Mouse (Mus musculus): ENCODE measurements around the gene Dhx58. TPM values are rescaled to one million over a fixed set of nuclear protein-coding genes. Genes with fewer than 3 reads are reported as not detected.

The Dhx58 gene
- polyA plus RNA-seq, 1 experiment from 2014 or later: 1.8 TPM

GRCm38 (mm10) chr11:100730477-100731205 is 26.6 kb upstream of the Dhx58 start:
- ATAC-seq (replicated peaks; ENCODE audit: insufficient number of reproducible peaks, low FRiP score, low TSS enrichment, low read depth) (no peak), DNase-seq (ENCODE audit: low spot score) (no peak)
- no peak overlapping the region for H3K4me3 ChIP-seq (ENCODE audit: low read depth, low read length)
- no peak overlapping the region for H3K4me2 ChIP-seq (ENCODE audit: low read depth, low read length)
- H3K4me1 ChIP-seq (ENCODE audit: control insufficient read depth, insufficient read depth, low read length): no peaks in the 10 kb centered on the region
- H3K27me3 ChIP-seq (ENCODE audit: control insufficient read depth, insufficient read depth, low read length): no peaks in the 10 kb centered on the region
- no peak overlapping the region for H3K9ac ChIP-seq (replicated peaks; ENCODE audit: low read length)
- no peaks in the 10 kb centered on the region for H3K36me3 ChIP-seq (replicated peaks; ENCODE audit: control insufficient read depth, insufficient read depth, low read depth, low read length)
- WGBS: 88% methylated on average over 6 of the region's 6 CpGs
- H3K27ac ChIP-seq (replicated peaks; ENCODE audit: low read depth, low read length): no peak overlapping the region
- no peaks in the 10 kb centered on the region for H3K9me3 ChIP-seq (replicated peaks; ENCODE audit: control insufficient read depth, low read length)

DNA sequence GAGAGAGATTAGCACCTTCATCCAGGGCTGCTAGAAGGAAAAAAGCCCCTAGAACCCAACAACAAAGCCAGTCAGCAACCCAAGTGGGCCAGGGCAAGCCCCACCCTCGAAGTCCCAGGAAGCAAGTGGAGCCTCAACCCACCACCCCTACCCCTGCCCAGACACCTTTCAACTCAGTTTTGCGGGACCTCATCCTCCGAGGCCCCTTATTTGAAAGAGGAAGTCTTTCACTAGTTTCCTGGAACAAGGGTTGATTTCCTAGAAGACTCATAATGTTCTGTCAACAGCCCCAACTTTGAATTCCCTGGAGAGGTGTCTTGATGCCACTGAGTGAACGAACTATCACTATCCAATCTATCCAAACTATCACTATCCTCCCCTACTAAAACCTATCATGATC is 25.9 kb upstream of the Dhx58 start:
- DNase-seq (ENCODE audit: low spot score) (no peak), ATAC-seq (replicated peaks; ENCODE audit: insufficient number of reproducible peaks, low FRiP score, low TSS enrichment, low read depth) (no peak)
- Histone ChIP-seq H3K4me2 (ENCODE audit: low read depth, low read length) (no peak overlapping the region), H3K27me3 (ENCODE audit: control insufficient read depth, insufficient read depth, low read length) (no peaks in the 10 kb centered on the region), H3K9me3 (replicated peaks; ENCODE audit: control insufficient read depth, low read length) (no peaks in the 10 kb centered on the region), H3K4me1 (ENCODE audit: control insufficient read depth, insufficient read depth, low read length) (no peaks in the 10 kb centered on the region), H3K27ac (replicated peaks; ENCODE audit: low read depth, low read length) (no peak overlapping the region), H3K9ac (replicated peaks; ENCODE audit: low read length) (no peak overlapping the region), H3K36me3 (replicated peaks; ENCODE audit: control insufficient read depth, insufficient read depth, low read depth, low read length) (no peaks in the 10 kb centered on the region), H3K4me3 (ENCODE audit: low read depth, low read length) (no peak overlapping the region)
- WGBS: 94% methylated on average over 4 of the region's 4 CpGs

- DNase-seq (ENCODE audit: low spot score) (no peak), ATAC-seq (replicated peaks; ENCODE audit: insufficient number of reproducible peaks, low FRiP score, low TSS enrichment, low read depth) (no peak)
- Histone ChIP-seq H3K9me3 (replicated peaks; ENCODE audit: control insufficient read depth, low read length) (no peaks in the 10 kb centered on the region), H3K4me2 (ENCODE audit: low read depth, low read length) (no peak overlapping the region), H3K36me3 (replicated peaks; ENCODE audit: control insufficient read depth, insufficient read depth, low read depth, low read length) (no peaks in the 10 kb centered on the region), H3K4me1 (ENCODE audit: control insufficient read depth, insufficient read depth, low read length) (no peaks in the 10 kb centered on the region), H3K4me3 (ENCODE audit: low read depth, low read length) (no peak overlapping the region), H3K9ac (replicated peaks; ENCODE audit: low read length) (no peak overlapping the region), H3K27me3 (ENCODE audit: control insufficient read depth, insufficient read depth, low read length) (no peaks in the 10 kb centered on the region), H3K27ac (replicated peaks; ENCODE audit: low read depth, low read length) (no peak overlapping the region)
- 87% methylated on average over 6 of the region's 6 CpGs for WGBS
Observed at GRCm38 (mm10) chr11:100728601-100729000, 24.5 kb upstream of the Dhx58 start.

- no peak for ATAC-seq (replicated peaks; ENCODE audit: insufficient number of reproducible peaks, low FRiP score, low TSS enrichment, low read depth)
- H3K4me3 ChIP-seq (ENCODE audit: low read depth, low read length): no peak overlapping the region
- WGBS: 89% methylated on average over 3 of the region's 3 CpGs
- H3K27me3 ChIP-seq (ENCODE audit: control insufficient read depth, insufficient read depth, low read length): no peaks in the 10 kb centered on the region
- H3K4me1 ChIP-seq (ENCODE audit: control insufficient read depth, insufficient read depth, low read length): no peaks in the 10 kb centered on the region
- no peak overlapping the region for H3K27ac ChIP-seq (replicated peaks; ENCODE audit: low read depth, low read length)
- H3K4me2 ChIP-seq (ENCODE audit: low read depth, low read length): no peak overlapping the region
- H3K36me3 ChIP-seq (replicated peaks; ENCODE audit: control insufficient read depth, insufficient read depth, low read depth, low read length): no peaks in the 10 kb centered on the region
- no peak overlapping the region for H3K9ac ChIP-seq (replicated peaks; ENCODE audit: low read length)
- no peaks in the 10 kb centered on the region for H3K9me3 ChIP-seq (replicated peaks; ENCODE audit: control insufficient read depth, low read length)
- no peak for DNase-seq (ENCODE audit: low spot score)
Observed at GRCm38 (mm10) chr11:100727201-100727600, 23.1 kb upstream of the Dhx58 start.

DNA sequence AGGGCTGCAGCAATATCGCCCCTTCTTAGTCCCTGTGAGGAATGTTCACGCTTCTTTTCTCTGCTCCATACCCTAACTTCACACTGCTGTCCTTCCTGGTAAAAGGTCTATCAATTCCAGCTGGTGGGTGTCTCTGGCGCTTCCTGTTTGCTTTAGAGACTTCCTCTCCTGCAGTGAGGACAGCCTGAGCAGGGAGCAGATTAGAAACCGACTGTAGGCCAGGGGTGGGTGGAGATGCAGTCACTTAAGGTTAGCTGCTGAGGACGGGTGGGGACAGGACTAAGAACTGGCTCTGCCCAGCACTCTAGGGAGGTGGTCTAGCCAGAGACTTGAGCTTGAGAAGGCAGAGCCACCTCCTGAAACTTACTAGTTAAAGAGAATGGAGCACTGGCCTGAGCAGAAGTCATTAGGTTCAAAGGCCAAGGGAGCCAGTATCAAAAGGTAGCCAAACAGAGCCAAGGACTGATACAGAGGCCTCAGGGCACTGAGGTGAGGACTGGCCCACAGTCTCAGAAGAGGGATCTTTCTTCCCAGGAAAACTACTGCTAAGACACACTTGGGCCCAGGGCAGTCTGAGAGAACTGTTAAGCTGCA is 20.9 kb upstream of the Dhx58 start:
- H3K36me3 ChIP-seq (replicated peaks; ENCODE audit: control insufficient read depth, insufficient read depth, low read depth, low read length): no peaks in the 10 kb centered on the region
- ATAC-seq (replicated peaks; ENCODE audit: insufficient number of reproducible peaks, low FRiP score, low TSS enrichment, low read depth): no peak
- peak overlapping the region; percentile 22; the same call in 1 of the 2 replicates for H3K27ac ChIP-seq (replicated peaks; ENCODE audit: low read depth, low read length)
- no peaks in the 10 kb centered on the region for H3K4me1 ChIP-seq (ENCODE audit: control insufficient read depth, insufficient read depth, low read length)
- no peaks in the 10 kb centered on the region for H3K27me3 ChIP-seq (ENCODE audit: control insufficient read depth, insufficient read depth, low read length)
- no peak overlapping the region for H3K9ac ChIP-seq (replicated peaks; ENCODE audit: low read length)
- 17% methylated on average over 5 of the region's 5 CpGs for whole genome bisulfite sequencing
- H3K9me3 ChIP-seq (replicated peaks; ENCODE audit: control insufficient read depth, low read length): no peaks in the 10 kb centered on the region
- peak; percentile 33 for DNase-seq (ENCODE audit: low spot score)
- no peak overlapping the region for H3K4me3 ChIP-seq (ENCODE audit: low read depth, low read length)
- H3K4me2 ChIP-seq (ENCODE audit: low read depth, low read length): no peak overlapping the region

GRCm38 (mm10) chr11:100722493-100723028 is 18.5 kb upstream of the Dhx58 start:
- Histone ChIP-seq H3K4me3 (ENCODE audit: low read depth, low read length) (no peak overlapping the region), H3K9me3 (replicated peaks; ENCODE audit: control insufficient read depth, low read length) (no peaks in the 10 kb centered on the region), H3K9ac (replicated peaks; ENCODE audit: low read length) (no peak overlapping the region), H3K4me2 (ENCODE audit: low read depth, low read length) (no peak overlapping the region), H3K27ac (replicated peaks; ENCODE audit: low read depth, low read length) (no peak overlapping the region), H3K27me3 (ENCODE audit: control insufficient read depth, insufficient read depth, low read length) (no peaks in the 10 kb centered on the region), H3K36me3 (replicated peaks; ENCODE audit: control insufficient read depth, insufficient read depth, low read depth, low read length) (peaks cover 3% of the 10 kb centered on the region), H3K4me1 (ENCODE audit: control insufficient read depth, insufficient read depth, low read length) (no peaks in the 10 kb centered on the region)
- ATAC-seq (replicated peaks; ENCODE audit: insufficient number of reproducible peaks, low FRiP score, low TSS enrichment, low read depth) (no peak), DNase-seq (ENCODE audit: low spot score) (no peak)
- 53% methylated on average over 2 of the region's 2 CpGs for WGBS

DNA sequence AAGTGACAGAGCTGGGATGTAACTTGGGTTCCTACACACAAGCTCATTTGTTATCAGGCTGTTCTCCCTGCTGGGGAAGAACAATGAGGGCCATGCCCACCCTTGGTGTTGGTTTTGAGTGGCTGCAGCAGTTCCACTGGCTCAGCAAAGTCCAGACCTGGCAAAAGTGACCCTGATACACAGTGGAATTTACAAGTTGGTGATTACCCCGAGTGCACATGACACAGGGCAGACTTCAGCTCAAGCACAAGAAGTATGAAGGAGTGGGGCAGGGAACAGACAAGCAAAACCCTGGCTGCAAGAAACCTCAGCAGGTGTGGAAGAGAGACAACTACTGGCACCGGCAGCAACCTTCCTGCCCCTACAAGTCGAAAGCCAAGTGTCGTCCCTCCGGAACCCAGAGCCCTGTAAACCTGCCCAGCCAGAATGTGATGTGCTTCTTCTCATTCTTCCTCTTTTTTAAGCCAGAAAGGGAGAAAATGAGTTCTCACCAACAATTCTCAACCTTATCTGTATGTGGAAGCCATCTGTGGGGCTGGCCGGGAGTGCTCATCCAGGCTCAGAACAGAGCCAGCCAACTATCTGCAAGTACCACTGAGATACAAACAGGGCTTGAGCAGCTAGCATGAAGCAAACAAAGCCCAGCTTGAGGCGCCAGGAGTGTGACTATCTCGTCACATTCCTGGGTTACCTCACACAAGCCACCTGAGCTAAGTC is 17.9 kb upstream of the Dhx58 start:
- no peak for ATAC-seq (replicated peaks; ENCODE audit: insufficient number of reproducible peaks, low FRiP score, low TSS enrichment, low read depth)
- H3K4me2 ChIP-seq (ENCODE audit: low read depth, low read length): no peak overlapping the region
- 73% methylated on average over 8 of the region's 8 CpGs for WGBS
- DNase-seq (ENCODE audit: low spot score): no peak
- H3K36me3 ChIP-seq (replicated peaks; ENCODE audit: control insufficient read depth, insufficient read depth, low read depth, low read length): peaks cover 4% of the 10 kb centered on the region
- no peak overlapping the region for H3K27ac ChIP-seq (replicated peaks; ENCODE audit: low read depth, low read length)
- H3K9ac ChIP-seq (replicated peaks; ENCODE audit: low read length): no peak overlapping the region
- H3K27me3 ChIP-seq (ENCODE audit: control insufficient read depth, insufficient read depth, low read length): no peaks in the 10 kb centered on the region
- H3K9me3 ChIP-seq (replicated peaks; ENCODE audit: control insufficient read depth, low read length): no peaks in the 10 kb centered on the region
- H3K4me3 ChIP-seq (ENCODE audit: low read depth, low read length): no peak overlapping the region
- no peaks in the 10 kb centered on the region for H3K4me1 ChIP-seq (ENCODE audit: control insufficient read depth, insufficient read depth, low read length)

DNA sequence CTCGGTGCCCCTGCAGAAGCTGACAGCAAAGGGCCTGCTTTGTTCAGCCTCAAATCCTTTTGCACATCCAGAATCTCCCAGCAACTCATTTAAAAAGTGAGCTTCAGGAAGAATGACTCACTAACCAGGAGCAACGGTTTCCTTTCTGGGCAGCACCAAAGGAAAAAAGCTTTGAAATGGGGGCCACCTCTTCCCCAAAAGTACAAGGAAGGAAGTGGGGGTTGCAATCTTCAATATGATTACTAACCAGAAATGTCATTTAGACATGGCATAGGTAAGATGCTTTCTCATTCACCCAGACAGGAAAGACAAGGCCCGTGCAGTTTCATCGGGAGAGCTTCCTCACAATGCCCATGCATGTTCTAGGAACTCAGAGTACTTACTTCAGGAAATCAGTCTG is 17.2 kb upstream of the Dhx58 start:
- no peak overlapping the region for H3K27ac ChIP-seq (replicated peaks; ENCODE audit: low read depth, low read length)
- H3K9ac ChIP-seq (replicated peaks; ENCODE audit: low read length): no peak overlapping the region

More for the DNA sequence above, 17.2 kb upstream of the Dhx58 start:
- Histone ChIP-seq H3K9me3 (replicated peaks; ENCODE audit: control insufficient read depth, low read length) (no peaks in the 10 kb centered on the region), H3K4me1 (ENCODE audit: control insufficient read depth, insufficient read depth, low read length) (no peaks in the 10 kb centered on the region), H3K27me3 (ENCODE audit: control insufficient read depth, insufficient read depth, low read length) (no peaks in the 10 kb centered on the region), H3K4me2 (ENCODE audit: low read depth, low read length) (no peak overlapping the region), H3K36me3 (replicated peaks; ENCODE audit: control insufficient read depth, insufficient read depth, low read depth, low read length) (peaks cover 7% of the 10 kb centered on the region), H3K4me3 (ENCODE audit: low read depth, low read length) (no peak overlapping the region)
- DNase-seq (ENCODE audit: low spot score): no peak
- WGBS: 73% methylated on average over 4 of the region's 4 CpGs
- no peak for ATAC-seq (replicated peaks; ENCODE audit: insufficient number of reproducible peaks, low FRiP score, low TSS enrichment, low read depth)
